Comparison of ENCODE assay signal across 26 mouse cellular contexts in the genomic region with DNA sequence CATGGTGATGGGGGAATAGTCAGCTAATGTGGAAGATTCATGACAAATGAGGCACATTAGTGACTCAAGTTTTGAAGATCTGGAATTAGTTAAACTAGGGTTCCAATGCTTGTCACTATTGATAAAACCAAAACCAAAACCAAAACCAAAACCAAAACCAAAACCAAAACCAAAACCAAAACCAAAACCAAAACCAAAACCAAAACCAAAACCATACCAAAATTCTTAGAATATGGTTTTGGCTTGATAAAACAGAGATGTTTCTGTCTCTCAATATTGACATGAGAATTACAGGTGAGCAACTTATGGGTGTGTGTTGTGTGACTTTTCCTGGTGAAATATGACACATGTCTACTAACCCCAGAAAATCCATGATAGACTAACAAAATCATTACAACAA. TPM values are rescaled to one million over a fixed set of nuclear protein-coding genes. Genes with fewer than 3 reads are reported as not detected.
"Had no signal": no experiment of that assay in that cellular context is flagged by ENCODE, and none has a peak within 500 bp of the region (broad histone marks: within the 10 kb centered on the region; RNA-seq: fewer than 3 reads in every experiment).

No protein-coding gene starts in this region.

- H3K36me3 ChIP-seq: midbrain, embryonic 10.5 days; midbrain, embryonic 12.5 days; neural tube, embryonic 13.5 days; neural tube, embryonic 15.5 days had no signal

- H3K27me3 ChIP-seq: midbrain, embryonic 12.5 days; neural tube, embryonic 13.5 days; neural tube, embryonic 15.5 days had no signal

- H3K4me1 ChIP-seq: midbrain, embryonic 10.5 days; midbrain, embryonic 12.5 days; neural tube, embryonic 13.5 days; neural tube, embryonic 15.5 days had no signal

- H3K4me2 ChIP-seq: lung, embryonic 14.5 days; midbrain, embryonic 12.5 days; neural tube, embryonic 13.5 days; neural tube, embryonic 15.5 days had no signal

- H3K27ac ChIP-seq: midbrain, embryonic 10.5 days; midbrain, embryonic 12.5 days; neural tube, embryonic 13.5 days; neural tube, embryonic 15.5 days had no signal

- DNase-seq: lung, embryonic 14.5 days; lung, postnatal 10 days; lung, postnatal 4 days; midbrain, embryonic 14.5 days; retina, postnatal 1 day; right cerebral cortex, adult 18-20 months; right cerebral cortex, postnatal 25 days; right cerebral cortex, postnatal 4 days; spleen, adult 18-20 months; thymus, adult 18-20 months; thymus, postnatal 14 days; thymus, postnatal 36 days had no signal

- H3K9ac ChIP-seq: lung, embryonic 14.5 days; midbrain, embryonic 12.5 days; neural tube, embryonic 13.5 days; neural tube, embryonic 15.5 days had no signal

- H3K9me3 ChIP-seq: midbrain, embryonic 10.5 days; midbrain, embryonic 12.5 days; neural tube, embryonic 15.5 days had no signal

- ATAC-seq: midbrain, embryonic 16.5 days had no signal

- H3K4me3 ChIP-seq: midbrain, embryonic 10.5 days; midbrain, embryonic 12.5 days; myocyte; neural tube, embryonic 13.5 days; neural tube, embryonic 15.5 days had no signal

RNA-seq across cellular contexts. Expression of a gene that starts 30.1 kb away (rescaled TPM):
- total RNA-seq: megakaryocyte, adult 5-6 weeks; megakaryocyte-erythroid progenitor cell, adult 5-6 weeks had no signal
- polyA plus RNA-seq: lung, embryonic 14.5 days; lung, embryonic 16.5 days; midbrain, embryonic 10.5 days; midbrain, embryonic 12.5 days; midbrain, embryonic 14.5 days; midbrain, embryonic 16.5 days; myocyte; neural tube, embryonic 11.5 days; neural tube, embryonic 13.5 days; neural tube, embryonic 15.5 days; small intestine, adult 2 months; stomach, embryonic 14.5 days; stomach, embryonic 16.5 days; thymus, postnatal 0 days had no signal

RNA-seq across cellular contexts. Expression of a gene that starts 30.2 kb away (rescaled TPM):
- polyA plus RNA-seq: midbrain, embryonic 10.5 days; midbrain, embryonic 12.5 days; midbrain, embryonic 14.5 days; myocyte; neural tube, embryonic 11.5 days; stomach, embryonic 14.5 days had no signal

RNA-seq across cellular contexts. Expression of a gene that starts 34.0 kb away (rescaled TPM):
- total RNA-seq: megakaryocyte-erythroid progenitor cell, adult 5-6 weeks had no signal
- polyA plus RNA-seq: midbrain, embryonic 10.5 days; midbrain, embryonic 12.5 days; midbrain, embryonic 14.5 days; myocyte; neural tube, embryonic 11.5 days had no signal
